Mouse (Mus musculus): Measurements from ENCODE around the gene Ttpal. TPM values are rescaled to one million over a fixed set of nuclear protein-coding genes. Genes with fewer than 3 reads are reported as not detected.
"Not testable (repeated sequence)": the region's sequence is repeated elsewhere in the genome, so short reads cannot be mapped to it uniquely, and the experiment has no call there.

The Ttpal gene
- total RNA-seq, 2 experiments from 2014 or later = 22.7 to 34.8 TPM

- DNase-seq = peak in 1 of 2 experiments; percentile 43
These were observed 10.0 kb upstream of the Ttpal start for GRCm38 (mm10) chr2:163592084-163592483.

GRCm38 (mm10) chr2:163593636-163594282, 8.4 kb upstream of the Ttpal start:
- DNase-seq = no peak

- DNase-seq = peak; percentile 47 to 52
These were observed 7.0 kb upstream of the Ttpal start for GRCm38 (mm10) chr2:163595119-163595518.

- DNase-seq = peak; percentile 50 to 79
These were observed 5.8 kb upstream of the Ttpal start for GRCm38 (mm10) chr2:163596057-163596872.

- no peak for DNase-seq
These were observed 5.3 kb upstream of the Ttpal start for GRCm38 (mm10) chr2:163596873-163597155.

- peak; percentile 59 to 69 for DNase-seq
These were observed 4.5 kb upstream of the Ttpal start for GRCm38 (mm10) chr2:163597661-163598060.

- peak; percentile 77 to 85 for DNase-seq
These were observed 2.9 kb upstream of the Ttpal start for GRCm38 (mm10) chr2:163599226-163599625.

- DNase-seq = no peak
These were observed 1.0 kb upstream of the Ttpal start for GRCm38 (mm10) chr2:163601066-163601465.

GRCm38 (mm10) chr2:163601712-163602100, 408 bp upstream of the Ttpal start:
- DNase-seq = no peak

- DNase-seq = no peak
These were observed 4.0 kb downstream of the Ttpal start for GRCm38 (mm10) chr2:163606161-163606560.

- no peak for DNase-seq
These were observed 5.9 kb downstream of the Ttpal start for GRCm38 (mm10) chr2:163608008-163608407.

- no peak for DNase-seq
These were observed 7.3 kb downstream of the Ttpal start for GRCm38 (mm10) chr2:163609281-163609975.

GRCm38 (mm10) chr2:163611176-163611575, 9.1 kb downstream of the Ttpal start:
- DNase-seq = no peak

- DNase-seq = no peak
These were observed 11.1 kb downstream of the Ttpal start for GRCm38 (mm10) chr2:163613206-163613605.

- no peak for DNase-seq
These were observed 11.9 kb downstream of the Ttpal start for GRCm38 (mm10) chr2:163613990-163614389.

GRCm38 (mm10) chr2:163615401-163615800, 13.3 kb downstream of the Ttpal start:
- DNase-seq = no peak

GRCm38 (mm10) chr2:163615906-163616651, 14.0 kb downstream of the Ttpal start:
- DNase-seq = no peak

- no peak for DNase-seq
These were observed 14.6 kb downstream of the Ttpal start for GRCm38 (mm10) chr2:163616652-163617227.

GRCm38 (mm10) chr2:163617232-163617863, 15.2 kb downstream of the Ttpal start:
- DNase-seq = no peak

- no peak for DNase-seq
These were observed 15.8 kb downstream of the Ttpal start for GRCm38 (mm10) chr2:163617874-163618273.

GRCm38 (mm10) chr2:163620451-163620850, 18.3 kb downstream of the Ttpal start:
- DNase-seq = no peak

GRCm38 (mm10) chr2:163621401-163621800, 19.3 kb downstream of the Ttpal start:
- DNase-seq = not testable (repeated sequence)

All from adrenal gland, postnatal 36 days (tissue).